Mouse (Mus musculus) midbrain, embryonic 12.5 days (tissue): ENCODE measurements around the gene Zfp945. TPM values are rescaled to one million over a fixed set of nuclear protein-coding genes. Genes with fewer than 3 reads are reported as not detected.
"Not testable (repeated sequence)": the region's sequence is repeated elsewhere in the genome, so short reads cannot be mapped to it uniquely, and the experiment has no call there.

Experiments
- ATAC-seq: fragments of 200-750 bp; cut with Nextera tagmentation; 2 replicates; pipeline ENCODE4 v1.8.0; 2017; ENCODE audit warnings: low read depth, moderate TSS enrichment, moderate library complexity; ENCODE audit not compliant: low FRiP score
- H3K27ac ChIP-seq: fragments of 300-500 bp; sonication (generic); replicated peaks from 2 replicates; pipeline ENCODE4 v1.5.1; 2016; ENCODE audit warnings: mild to moderate bottlenecking
- H3K27me3 ChIP-seq: fragments of 300-500 bp; sonication (generic); 2 replicates; pipeline ENCODE4 v1.6.1; 2016; ENCODE audit warnings: mild to moderate bottlenecking
- H3K36me3 ChIP-seq: fragments of 300-500 bp; sonication (generic); 2 replicates; pipeline ENCODE4 v1.6.1; 2016
- H3K4me1 ChIP-seq: fragments of 300-500 bp; sonication (generic); 2 replicates; pipeline ENCODE4 v1.6.1; 2016
- H3K4me2 ChIP-seq: fragments of 300-500 bp; sonication (generic); replicated peaks from 2 replicates; pipeline ENCODE4 v1.6.1; 2016; ENCODE audit warnings: mild to moderate bottlenecking, moderate library complexity
- H3K4me3 ChIP-seq: fragments of 300-500 bp; sonication (generic); 2 replicates; pipeline ENCODE4 v1.5.1; 2016; ENCODE audit warnings: mild to moderate bottlenecking
- H3K9ac ChIP-seq: fragments of 300-500 bp; sonication (generic); replicated peaks from 2 replicates; pipeline ENCODE4 v1.6.1; 2016; ENCODE audit warnings: mild to moderate bottlenecking, moderate library complexity
- H3K9me3 ChIP-seq: fragments of 300-500 bp; sonication (generic); 2 replicates; pipeline ENCODE4 v1.6.1; 2016; ENCODE audit warnings: mild to moderate bottlenecking
- WGBS: fragments of 180-500 bp; shearing (Covaris S2); methylation state at CpG from one replicate; pipeline ENCODE4 v1.1.7; 2016; 5-methylcytosine and 5-hydroxymethylcytosine counted together
- polyA plus RNA-seq: library from polyadenylated mRNA; unstranded; fragments of >200 nt; fragmentation: Nextera tagmentation; extraction: Ambion mirVana; gene quantifications from 2 replicates; pipeline ENCODE4 v1.2.1, GENCODE M21; 2016

The Zfp945 gene
- 27.9 and 29.1 TPM in 2 replicates for polyA plus RNA-seq

DNA sequence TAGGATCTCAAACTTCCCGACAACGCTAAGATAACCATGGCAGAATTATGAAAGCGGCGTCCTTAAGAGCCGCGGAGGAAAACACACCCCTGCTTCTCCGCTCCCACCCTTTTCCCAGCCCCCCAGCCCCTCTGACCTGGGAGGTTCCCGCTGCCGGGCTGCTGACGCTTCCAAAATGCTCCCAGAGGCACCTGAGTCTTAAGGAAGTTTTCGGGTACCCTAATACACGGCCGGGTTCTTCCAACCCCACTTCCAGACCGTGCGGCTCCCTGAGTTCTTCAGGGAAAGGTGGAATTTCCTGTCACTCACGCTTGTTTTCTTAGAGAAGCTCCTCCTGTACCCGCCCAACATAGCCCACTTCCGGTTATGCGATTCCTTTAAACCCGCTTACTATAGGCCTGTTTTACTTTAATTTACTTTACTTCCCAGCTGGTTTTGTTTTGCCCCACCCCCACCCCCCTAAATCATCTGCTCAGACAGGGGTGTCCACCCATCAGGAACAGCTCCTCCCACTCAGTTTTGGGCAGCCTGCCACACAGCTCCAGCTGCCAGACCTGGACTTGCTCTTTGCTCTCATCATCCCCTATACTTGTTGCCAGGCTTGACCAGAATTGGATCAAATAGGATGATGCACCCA, at the start of gene Zfp945:
Zfp945 (minus strand) TSS at position 290 of the 637 bp plus-strand sequence.
- Histone ChIP-seq H3K4me3 (peak within 1 kb of the TSS; percentile 79), H3K4me2 (peak within 1 kb of the TSS; percentile 62), H3K9me3 (no peaks in the 10 kb centered on the region), H3K9ac (peak within 1 kb of the TSS; percentile 80), H3K27ac (peak within 1 kb of the TSS; percentile 66; the same call in 1 of the 2 replicates), H3K4me1 (peaks cover 9% of the 10 kb centered on the region), H3K36me3 (peaks cover 20% of the 10 kb centered on the region), H3K27me3 (no peaks in the 10 kb centered on the region)
- ATAC-seq, result peak; percentile 96
- under 1% methylated on average over 20 of the region's 20 CpGs for WGBS

DNA sequence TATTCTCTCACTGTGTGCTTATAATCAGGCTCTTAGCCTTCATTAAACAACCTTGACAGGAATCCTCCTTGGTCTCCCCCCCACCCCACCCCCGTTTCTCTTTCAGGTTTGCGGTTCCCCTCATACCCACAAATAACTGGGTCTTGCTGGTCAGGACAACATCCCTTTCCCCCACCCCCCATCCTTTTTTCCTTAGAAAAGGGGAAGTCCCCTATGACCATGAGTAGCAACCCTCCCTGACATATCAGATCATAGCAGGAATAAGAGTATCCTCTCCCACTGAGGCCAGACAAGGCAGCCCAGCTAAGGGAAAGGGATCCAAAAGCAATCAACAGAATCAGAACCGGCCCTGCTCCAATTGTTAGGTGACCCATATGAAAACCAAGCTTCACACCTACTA, 21.4 kb upstream of the Zfp945 start:
- Histone ChIP-seq H3K27me3 (no peaks in the 10 kb centered on the region), H3K4me1 (no peaks in the 10 kb centered on the region), H3K9ac (no peak overlapping the region), H3K36me3 (no peaks in the 10 kb centered on the region), H3K4me3 (no peak overlapping the region), H3K27ac (no peak overlapping the region), H3K4me2 (no peak overlapping the region), H3K9me3 (peaks cover 8% of the 10 kb centered on the region; the same call in 1 of the 2 replicates)
- no peak for ATAC-seq
- whole genome bisulfite sequencing, result 86% methylated on average over 3 of the region's 3 CpGs

DNA sequence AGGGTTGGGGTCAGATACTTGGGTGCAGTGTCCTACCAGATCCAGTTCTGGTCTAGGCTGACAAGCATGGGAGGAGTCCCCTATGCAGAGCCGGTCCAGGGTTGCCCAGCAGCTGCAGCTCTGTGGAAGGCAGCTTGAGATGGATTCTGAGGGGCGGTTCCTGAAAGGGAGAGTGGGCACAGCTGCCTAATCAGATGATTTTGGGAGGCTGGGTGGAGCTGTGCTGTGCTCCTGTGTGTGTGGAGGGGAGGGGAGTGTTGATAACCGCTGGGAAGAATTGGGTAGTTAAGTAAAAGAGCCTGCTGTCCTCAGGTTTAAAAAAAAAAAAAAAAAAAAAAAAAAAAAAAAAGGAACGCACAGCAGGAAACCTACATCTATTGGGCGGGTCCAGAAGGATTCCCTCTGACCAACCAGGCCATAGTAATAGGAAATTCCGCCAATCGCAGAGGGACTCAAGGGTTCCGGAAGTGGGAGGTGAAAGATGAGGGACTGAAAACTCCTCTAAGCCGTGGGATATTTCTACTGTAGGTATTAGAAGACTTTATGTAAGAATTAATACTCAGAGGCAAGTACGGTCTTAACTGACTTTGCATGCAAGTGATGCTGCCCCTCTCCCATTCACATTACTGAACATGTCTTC, 17.2 kb upstream of the Zfp945 start:
- no peak for ATAC-seq
- no peaks in the 10 kb centered on the region for H3K36me3 ChIP-seq
- H3K27me3 ChIP-seq, result no peaks in the 10 kb centered on the region
- H3K9me3 ChIP-seq, result no peaks in the 10 kb centered on the region
- 63% methylated on average over 10 of the region's 10 CpGs for WGBS
- no peak overlapping the region for H3K9ac ChIP-seq
- H3K27ac ChIP-seq, result no peak overlapping the region
- H3K4me3 ChIP-seq, result no peak overlapping the region
- H3K4me2 ChIP-seq, result no peak overlapping the region
- H3K4me1 ChIP-seq, result no peaks in the 10 kb centered on the region

DNA sequence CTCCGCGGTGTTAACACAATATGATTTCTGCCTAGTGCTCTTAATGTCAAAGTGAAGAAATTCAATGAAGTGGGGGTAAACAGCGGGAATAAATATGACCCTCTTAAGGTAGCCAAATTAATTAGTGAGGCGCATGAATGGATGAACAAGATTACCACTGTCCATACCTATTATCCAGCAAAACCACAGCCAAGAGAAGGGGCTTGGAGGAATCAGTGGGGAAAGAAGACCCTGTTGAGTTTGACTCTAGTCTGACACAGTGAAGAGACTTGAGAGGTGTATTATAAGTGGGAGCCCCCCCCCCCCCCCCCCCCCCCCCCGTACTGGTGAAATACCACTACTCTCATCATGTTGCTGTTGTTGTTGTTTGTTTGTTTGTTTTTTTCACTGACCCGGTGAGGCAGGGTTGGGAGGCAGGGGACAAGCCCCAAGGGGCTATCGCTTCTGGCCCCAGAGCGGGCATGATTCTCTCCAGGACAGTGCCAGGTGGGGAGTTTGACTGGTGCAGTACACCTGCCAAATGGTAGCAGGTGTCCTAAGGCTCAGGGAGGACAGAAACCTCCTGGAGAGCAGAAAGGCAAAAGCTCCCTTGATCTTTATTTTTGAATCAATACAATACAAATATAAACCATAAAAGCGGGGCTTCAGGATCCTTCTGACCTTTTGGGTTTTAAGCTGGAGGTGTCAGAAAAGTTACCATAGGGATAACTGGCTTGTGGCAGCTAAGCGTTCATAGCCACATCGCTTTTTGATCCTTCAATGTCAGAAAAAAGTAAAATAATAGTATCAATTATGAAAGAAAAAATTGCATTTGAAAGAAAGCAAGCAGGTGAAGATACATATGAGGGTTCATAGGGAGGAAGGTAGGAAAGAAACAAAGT, 10.7 kb upstream of the Zfp945 start:
- no peak overlapping the region for H3K4me2 ChIP-seq
- H3K27ac ChIP-seq, result no peak overlapping the region
- 94% methylated on average over 10 of the region's 11 CpGs for WGBS
- H3K4me3 ChIP-seq, result no peak overlapping the region
- peaks cover 6% of the 10 kb centered on the region; the same call in 1 of the 2 replicates for H3K9me3 ChIP-seq
- H3K4me1 ChIP-seq, result no peaks in the 10 kb centered on the region
- no peak overlapping the region for H3K9ac ChIP-seq
- H3K36me3 ChIP-seq, result no peaks in the 10 kb centered on the region
- ATAC-seq, result no peak
- no peaks in the 10 kb centered on the region for H3K27me3 ChIP-seq

DNA sequence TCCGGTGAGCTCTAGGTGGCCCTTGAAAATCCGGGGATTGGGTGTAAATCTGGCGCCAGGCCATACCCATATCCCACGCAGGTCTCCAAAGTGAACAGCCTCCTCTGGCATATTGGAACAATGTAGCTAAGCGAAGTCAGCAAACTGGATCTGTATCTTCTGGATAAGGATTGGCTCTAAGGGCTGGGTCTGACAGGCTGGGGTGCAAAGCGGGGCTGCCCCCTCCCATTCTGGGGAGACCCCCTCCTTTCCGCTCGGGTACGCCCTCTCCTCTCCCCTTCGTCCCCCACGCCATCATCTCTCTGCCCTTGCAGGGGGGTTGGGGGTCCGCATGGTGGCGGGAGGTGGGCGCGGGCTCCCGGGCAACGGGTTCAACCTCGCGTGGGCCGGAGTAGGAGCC, 9.4 kb upstream of the Zfp945 start:
- Histone ChIP-seq H3K27ac (no peak overlapping the region), H3K36me3 (no peaks in the 10 kb centered on the region), H3K4me1 (no peaks in the 10 kb centered on the region), H3K4me3 (no peak overlapping the region), H3K9me3 (peaks cover 6% of the 10 kb centered on the region; the same call in 1 of the 2 replicates), H3K4me2 (no peak overlapping the region), H3K27me3 (no peaks in the 10 kb centered on the region), H3K9ac (no peak overlapping the region)
- ATAC-seq, result 0 out of 2 replicates have a peak, but pooled peaks have one; percentile 44
- 84% methylated on average over 20 of the region's 20 CpGs for WGBS

DNA sequence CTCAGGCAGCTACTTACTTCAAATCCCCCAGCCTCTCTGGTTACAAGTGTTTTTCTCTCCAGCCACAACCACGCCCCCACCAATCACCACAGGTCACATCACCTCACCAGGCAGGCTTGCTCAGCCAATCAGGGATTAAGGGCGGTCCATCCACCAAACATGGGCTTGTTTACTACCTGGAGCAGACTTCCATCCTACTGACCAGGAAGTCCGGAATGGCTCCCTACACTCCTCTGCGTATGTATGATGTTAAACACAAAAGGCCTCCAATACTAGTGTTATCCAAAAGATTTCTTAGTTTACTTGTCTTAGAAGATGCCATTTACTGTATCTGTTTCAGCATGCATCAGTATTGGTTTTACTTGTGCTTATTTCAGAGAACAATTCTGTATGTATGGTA, 8.6 kb upstream of the Zfp945 start:
- H3K9ac ChIP-seq, ATAC-seq, H3K9me3 ChIP-seq, H3K4me2 ChIP-seq, H3K36me3 ChIP-seq, H3K4me3 ChIP-seq, H3K27me3 ChIP-seq, H3K27ac ChIP-seq, H3K4me1 ChIP-seq: not testable (repeated sequence)
- 87% methylated on average over 4 of the region's 4 CpGs for WGBS

DNA sequence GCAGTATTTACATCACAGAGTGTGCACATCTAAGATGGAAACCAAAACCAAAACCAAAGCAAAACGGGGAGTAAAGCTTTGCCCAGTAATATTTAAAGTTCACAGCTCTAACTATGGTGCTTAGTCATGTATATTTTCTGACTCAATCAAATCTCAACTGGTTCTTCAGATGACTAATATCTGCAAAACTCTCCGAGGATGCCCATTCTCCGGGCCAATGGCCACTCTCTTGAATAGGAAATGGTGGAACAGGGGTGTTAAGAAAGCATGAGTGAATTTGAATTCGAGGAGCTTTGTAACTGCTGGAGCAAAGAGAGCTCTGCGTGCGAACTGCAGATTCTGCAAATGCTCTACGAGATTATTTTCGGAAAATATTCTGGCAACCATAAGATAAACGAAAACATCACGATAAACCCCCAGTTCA, 501 bp downstream of the Zfp945 start:
- peak overlapping the region; percentile 62 for H3K4me2 ChIP-seq
- ATAC-seq, result peak; percentile 66
- peak overlapping the region; percentile 80 for H3K9ac ChIP-seq
- H3K27me3 ChIP-seq, result no peaks in the 10 kb centered on the region
- H3K27ac ChIP-seq, result peak overlapping the region; percentile 66; the same call in 1 of the 2 replicates
- peaks cover 23% of the 10 kb centered on the region for H3K36me3 ChIP-seq
- H3K4me1 ChIP-seq, result peaks cover 9% of the 10 kb centered on the region
- peak overlapping the region; percentile 79 for H3K4me3 ChIP-seq
- WGBS, result 2% methylated on average over 10 of the region's 10 CpGs
- no peaks in the 10 kb centered on the region for H3K9me3 ChIP-seq

DNA sequence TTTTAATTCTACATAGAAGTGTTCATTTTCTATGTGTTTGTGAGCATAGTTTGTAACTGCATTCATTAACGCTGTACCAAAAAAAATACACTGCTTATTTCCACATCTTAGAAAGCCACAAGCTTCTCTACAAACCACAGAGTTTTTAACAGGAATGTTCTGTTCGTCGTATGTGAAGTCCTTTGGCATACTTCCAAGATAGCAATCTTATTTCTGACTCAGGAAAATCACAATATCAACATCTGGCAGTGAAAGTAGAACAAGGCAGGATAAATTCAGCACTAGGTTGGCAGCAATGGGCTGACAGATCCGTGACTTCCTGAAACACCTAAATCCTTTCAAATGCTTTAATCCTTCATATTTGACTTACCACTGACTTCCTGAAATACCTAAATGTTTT, 45.8 kb downstream of the Zfp945 start:
- Histone ChIP-seq H3K27me3 (no peaks in the 10 kb centered on the region), H3K9me3 (no peaks in the 10 kb centered on the region), H3K9ac (no peak overlapping the region), H3K4me1 (peaks cover 7% of the 10 kb centered on the region; the same call in 1 of the 2 replicates), H3K27ac (no peak overlapping the region), H3K4me3 (no peak overlapping the region), H3K4me2 (no peak overlapping the region), H3K36me3 (no peaks in the 10 kb centered on the region)
- ATAC-seq, result no peak
- 86% methylated on average over 4 of the region's 4 CpGs for WGBS

DNA sequence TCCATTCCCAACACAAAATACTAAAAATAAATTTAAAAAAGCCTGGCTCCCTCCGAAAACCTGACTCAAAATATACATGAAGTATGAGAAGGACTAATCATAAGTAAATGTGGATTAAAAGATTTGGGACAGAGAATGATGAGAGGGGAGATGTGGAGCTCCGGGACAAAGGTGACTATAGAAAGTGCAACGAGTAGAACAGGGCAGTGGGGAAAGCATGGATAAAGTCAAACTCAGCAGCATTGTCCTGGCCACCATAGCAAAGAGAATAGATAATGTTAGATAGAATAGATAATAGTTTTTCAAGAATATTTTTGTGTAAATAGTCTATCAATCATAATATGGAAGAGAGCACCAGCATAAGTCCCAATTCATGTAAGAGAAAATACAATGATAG, 48.7 kb downstream of the Zfp945 start:
- WGBS, result 78% methylated on average over 3 of the region's 3 CpGs
- Histone ChIP-seq H3K9me3 (no peaks in the 10 kb centered on the region), H3K4me1 (peaks cover 7% of the 10 kb centered on the region; the same call in 1 of the 2 replicates), H3K36me3 (peaks cover 8% of the 10 kb centered on the region), H3K4me3 (peak overlapping the region; percentile 73), H3K27ac (peak overlapping the region; percentile 94), H3K9ac (peak overlapping the region; percentile 81), H3K27me3 (no peaks in the 10 kb centered on the region), H3K4me2 (peak overlapping the region; percentile 51)
- ATAC-seq, result no peak

DNA sequence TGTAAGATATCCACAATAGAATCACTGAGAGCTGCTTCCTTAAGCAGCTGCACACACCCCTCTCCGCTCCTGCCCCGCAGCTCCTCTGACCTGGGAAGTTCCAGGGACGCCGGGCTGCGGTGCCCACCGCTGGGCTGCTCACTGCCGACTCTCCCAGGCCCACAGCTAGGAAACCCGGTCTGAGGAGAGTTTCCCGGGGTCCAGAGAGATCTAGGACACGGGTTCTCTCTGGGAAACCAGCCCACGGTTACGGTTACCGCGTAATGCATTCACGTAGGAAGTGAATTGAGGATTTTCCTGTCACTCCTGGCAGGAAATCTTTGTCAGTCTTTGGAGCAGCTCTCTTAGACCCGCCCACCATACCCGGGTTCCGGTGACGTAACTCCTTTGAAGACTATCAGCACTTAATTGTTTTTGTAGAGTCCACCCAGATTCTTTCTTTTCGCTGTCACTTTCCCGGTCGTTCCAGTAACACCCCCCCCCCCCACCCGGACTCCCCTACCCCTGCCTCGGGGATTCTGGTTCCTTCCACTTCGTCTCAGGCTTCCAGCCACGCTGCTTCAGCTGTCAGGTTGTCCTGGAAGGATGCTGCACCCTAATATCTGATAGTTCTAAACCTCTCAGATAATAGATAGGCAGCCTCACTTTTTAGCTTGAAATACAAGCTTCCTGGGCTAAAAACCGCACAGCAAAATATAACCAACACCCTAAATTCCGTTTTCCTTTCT, 49.3 kb downstream of the Zfp945 start:
- peak overlapping the region; percentile 73 for H3K4me3 ChIP-seq
- 2% methylated on average over 28 of the region's 28 CpGs for WGBS
- H3K9me3 ChIP-seq, result no peaks in the 10 kb centered on the region
- peak overlapping the region; percentile 81 for H3K9ac ChIP-seq
- ATAC-seq, result peak; percentile 98
- H3K4me2 ChIP-seq, result peak overlapping the region; percentile 51
- H3K36me3 ChIP-seq, result peaks cover 8% of the 10 kb centered on the region
- H3K4me1 ChIP-seq, result peaks cover 7% of the 10 kb centered on the region; the same call in 1 of the 2 replicates
- no peaks in the 10 kb centered on the region for H3K27me3 ChIP-seq
- H3K27ac ChIP-seq, result peak overlapping the region; percentile 94

DNA sequence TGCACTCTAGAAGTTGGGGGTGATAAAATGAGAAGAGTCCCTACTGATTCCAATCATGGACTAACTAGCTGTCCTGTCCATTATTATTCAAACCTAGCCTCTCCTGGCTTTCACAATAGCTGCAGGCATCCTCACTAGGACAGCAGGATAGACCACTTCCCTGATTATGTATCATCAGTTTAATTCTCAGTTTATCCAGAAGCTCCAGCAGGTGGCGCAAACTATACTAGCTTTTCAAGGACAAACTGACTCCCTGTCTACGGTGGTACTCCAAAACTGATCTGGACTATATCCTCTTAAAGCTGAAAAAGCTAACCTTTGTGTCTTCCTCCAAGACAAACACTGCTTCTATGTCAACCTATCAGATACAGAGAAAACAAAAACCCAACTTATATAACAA, 67.2 kb downstream of the Zfp945 start:
- Histone ChIP-seq H3K4me3 (no peak overlapping the region), H3K4me2 (no peak overlapping the region), H3K27ac (no peak overlapping the region), H3K36me3 (peaks cover 17% of the 10 kb centered on the region), H3K9ac (no peak overlapping the region), H3K4me1 (no peaks in the 10 kb centered on the region), H3K9me3 (peaks cover 32% of the 10 kb centered on the region), H3K27me3 (no peaks in the 10 kb centered on the region)
- WGBS, result 72% methylated on average over 2 of the region's 2 CpGs
- no peak for ATAC-seq
